Mouse (Mus musculus) large intestine, adult 2 months (tissue): ENCODE measurements around the gene Snta1. TPM values are rescaled to one million over a fixed set of nuclear protein-coding genes. Genes with fewer than 3 reads are reported as not detected.
"Not testable (repeated sequence)": the region's sequence is repeated elsewhere in the genome, so short reads cannot be mapped to it uniquely, and the experiment has no call there.

ENCODE experiments used
- DNase-seq: peaks from one replicate; pipeline ENCODE4 v3.0.0-alpha.2; 2012; ENCODE audit warnings: low read depth, low spot score
- WGBS: fragments of 180-500 bp; shearing (Covaris S2); methylation state at CpG from one replicate; pipeline ENCODE4 v1.1.7; 2018; 5-methylcytosine and 5-hydroxymethylcytosine counted together
- polyA plus RNA-seq: library from polyadenylated mRNA; depleted of rRNA; stranded (reverse); fragments of >200 nt; gene quantifications from 2 replicates; pipeline ENCODE4 v1.2.3, GENCODE M21; 2012; rRNA removed

Gene Snta1
- polyA plus RNA-seq, 1 experiment = 9.9 TPM

- WGBS = 67% methylated on average over 6 of the region's 6 CpGs
- DNase-seq = no peak
Measured at GRCm38 (mm10) chr2:154374807-154375601, 32.9 kb downstream of the Snta1 start.

- DNase-seq = peak; percentile 36
- WGBS = 58% methylated on average over 6 of the region's 6 CpGs
Measured at GRCm38 (mm10) chr2:154373961-154374632, 33.8 kb downstream of the Snta1 start.

- DNase-seq = no peak
- 15% methylated on average over 9 of the region's 9 CpGs for WGBS
Measured at GRCm38 (mm10) chr2:154372842-154373500, 34.9 kb downstream of the Snta1 start, which contains the start of gene Cdk5rap1. TSS of gene Cdk5rap1 (minus strand) at chr2:154373010.

GRCm38 (mm10) chr2:154372151-154372829 is 35.6 kb downstream of the Snta1 start:
- peak; percentile 66 for DNase-seq
- WGBS = under 1% methylated on average over 42 of the region's 42 CpGs

- no peak for DNase-seq
- 88% methylated on average over 1 of the region's 1 CpGs for WGBS
Measured at GRCm38 (mm10) chr2:154367510-154367909, 40.4 kb downstream of the Snta1 start.

GRCm38 (mm10) chr2:154354000-154354425 is 53.9 kb downstream of the Snta1 start:
- DNase-seq = not testable (repeated sequence)
- 72% methylated on average over 15 of the region's 19 CpGs for WGBS

GRCm38 (mm10) chr2:154348152-154348551 is 59.7 kb downstream of the Snta1 start:
- DNase-seq = no peak
- 75% methylated on average over 3 of the region's 3 CpGs for WGBS

- 77% methylated on average over 2 of the region's 2 CpGs for WGBS
- no peak for DNase-seq
Measured at GRCm38 (mm10) chr2:154339356-154339755, 68.5 kb downstream of the Snta1 start.

GRCm38 (mm10) chr2:154338161-154338560 is 69.7 kb downstream of the Snta1 start:
- 77% methylated on average over 1 of the region's 1 CpGs for WGBS
- no peak for DNase-seq

- WGBS = 89% methylated on average over 4 of the region's 4 CpGs
- no peak for DNase-seq
Measured at GRCm38 (mm10) chr2:154335572-154335971, 72.3 kb downstream of the Snta1 start.

- DNase-seq = no peak
- 67% methylated on average over 3 of the region's 3 CpGs for WGBS
Measured at GRCm38 (mm10) chr2:154326852-154327251, 81.0 kb downstream of the Snta1 start.

Other genes starting within 250 kb of the Snta1 start
- gene Bpifa5, start 245.5 kb downstream of the Snta1 start, polyA plus RNA-seq = not detected in 2 replicates
- not detected in 2 replicates for gene Bpifb1, start 217.3 kb downstream of the Snta1 start, polyA plus RNA-seq
- gene Bpifb5, start 184.4 kb downstream of the Snta1 start, polyA plus RNA-seq = 0.05 and 0.08 TPM in 2 replicates
- gene Bpifb9a, start 150.2 kb downstream of the Snta1 start, polyA plus RNA-seq = not detected in 2 replicates
- not detected in 2 replicates for gene Bpifb9b, start 100.9 kb downstream of the Snta1 start, polyA plus RNA-seq
- gene Cdk5rap1, start 35.1 kb downstream of the Snta1 start, polyA plus RNA-seq = 10.7 and 12.1 TPM in 2 replicates
- 5.9 and 11.6 TPM in 2 replicates for gene Cbfa2t2, start 28.4 kb upstream of the Snta1 start, polyA plus RNA-seq
- not detected in 2 replicates for gene 1700003F12Rik, start 139.0 kb upstream of the Snta1 start, polyA plus RNA-seq
- not detected in 2 replicates for gene Actl10, start 143.7 kb upstream of the Snta1 start, polyA plus RNA-seq
- 0.64 and 0.83 TPM in 2 replicates for gene Necab3, start 150.8 kb upstream of the Snta1 start, polyA plus RNA-seq
- 9.2 and 9.5 TPM in 2 replicates for gene E2f1, start 161.8 kb upstream of the Snta1 start, polyA plus RNA-seq
- 22.7 and 26.2 TPM in 2 replicates for gene Pxmp4, start 195.6 kb upstream of the Snta1 start, polyA plus RNA-seq
- 3.2 and 4.4 TPM in 2 replicates for gene Zfp341, start 205.2 kb upstream of the Snta1 start, polyA plus RNA-seq
- 0.73 TPM in 1 of 2 replicates, not detected in the other for gene 4930519P11Rik, start 205.3 kb upstream of the Snta1 start, polyA plus RNA-seq
- 187 and 196 TPM in 2 replicates for gene Chmp4b, start 243.6 kb upstream of the Snta1 start, polyA plus RNA-seq